Mouse (Mus musculus): ENCODE data around the gene Olfr641. TPM values are rescaled to one million over a fixed set of nuclear protein-coding genes. Genes with fewer than 3 reads are reported as not detected.

Olfr641 gene
- total RNA-seq (2021), result not detected in 2 replicates
- long read RNA-seq, result 0 reads

- no peak for DNase-seq
Measured at GRCm38 (mm10) chr7:104035145-104035544, at the start of gene Olfr641. TSS of gene Olfr641 (plus strand) at chr7:104035445.

- DNase-seq, result no peak
Measured at GRCm38 (mm10) chr7:103998446-103998845, 36.8 kb upstream of the Olfr641 start, which contains the start of gene Olfr638. TSS of gene Olfr638 (plus strand) at chr7:103998746.

- no peak for DNase-seq
Measured at GRCm38 (mm10) chr7:103999124-103999523, 36.1 kb upstream of the Olfr641 start.

GRCm38 (mm10) chr7:104017203-104017602 lies 18.0 kb upstream of the Olfr641 start, which contains the start of gene Olfr639:
TSS of gene Olfr639 (minus strand) at chr7:104017303.
- no peak for DNase-seq

GRCm38 (mm10) chr7:104018953-104019352 lies 16.3 kb upstream of the Olfr641 start:
- no peak for DNase-seq

GRCm38 (mm10) chr7:104021651-104022050 lies 13.6 kb upstream of the Olfr641 start:
- DNase-seq, result no peak

DNA sequence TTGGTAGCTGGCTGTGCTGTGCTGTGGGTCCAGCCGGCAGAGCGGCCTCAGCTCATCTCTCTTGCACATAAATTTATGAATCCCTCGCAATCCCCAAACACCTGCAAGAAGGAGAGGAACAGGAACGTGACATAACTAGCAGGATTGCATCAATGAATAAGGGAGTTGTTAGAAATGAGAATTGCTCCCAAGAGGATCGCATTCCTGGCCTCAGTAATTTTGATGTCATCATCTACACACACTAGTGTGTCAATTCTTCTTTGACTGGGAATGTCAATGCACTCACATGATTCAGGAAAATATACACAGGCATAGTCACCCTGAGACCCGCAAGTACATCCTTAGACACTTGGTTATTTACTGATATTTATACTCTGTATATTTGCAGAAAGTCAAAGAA lies 9.8 kb upstream of the Olfr641 start, which contains the start of gene Olfr640:
Olfr640 (minus strand) TSS at position 101 of the 400 bp plus-strand sequence.
- DNase-seq, result no peak

- DNase-seq, result no peak
Measured at GRCm38 (mm10) chr7:104026978-104027377, 8.3 kb upstream of the Olfr641 start.

GRCm38 (mm10) chr7:104050745-104051144 lies 15.5 kb downstream of the Olfr641 start:
- no peak for DNase-seq

GRCm38 (mm10) chr7:104052566-104052965 lies 17.3 kb downstream of the Olfr641 start, which contains the start of gene Olfr642:
TSS of gene Olfr642 (minus strand) at chr7:104052666.
- no peak for DNase-seq

- DNase-seq, result no peak
Measured at GRCm38 (mm10) chr7:104059215-104059614, 24.0 kb downstream of the Olfr641 start.

GRCm38 (mm10) chr7:104061345-104061744 lies 26.1 kb downstream of the Olfr641 start, which contains the start of gene 4930516K23Rik:
TSS of gene 4930516K23Rik (minus strand) at chr7:104061445.
- DNase-seq, result no peak

GRCm38 (mm10) chr7:104071769-104072168 lies 36.5 kb downstream of the Olfr641 start, which contains the start of gene Olfr644:
TSS of gene Olfr644 (minus strand) at chr7:104071869.
- DNase-seq, result no peak

DNA sequence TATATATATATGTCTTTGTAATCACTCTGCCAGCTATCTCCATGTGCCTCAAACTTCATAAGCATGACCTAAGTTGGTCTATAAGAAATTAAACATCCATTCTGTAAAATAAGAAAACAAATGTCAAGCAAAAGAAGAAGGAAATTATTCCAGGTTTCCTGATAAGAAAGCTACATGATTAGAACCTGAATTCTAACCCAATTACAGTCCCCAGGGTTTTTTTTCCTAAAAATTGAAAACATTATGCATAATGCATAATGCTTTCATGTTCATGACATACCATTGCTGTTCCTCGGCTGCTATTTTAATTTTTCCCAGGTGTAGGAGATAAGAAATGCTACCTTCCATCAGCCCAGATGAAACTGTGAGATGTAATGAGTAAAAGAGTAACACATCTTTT lies 50.1 kb downstream of the Olfr641 start, which contains the start of gene Olfr645:
Olfr645 (minus strand) TSS at position 101 of the 400 bp plus-strand sequence.
- no peak for DNase-seq

Other genes starting within 250 kb of the Olfr641 start
- not detected in 2 replicates for gene Olfr67, start 243.6 kb upstream of the Olfr641 start, total RNA-seq (2021)
- 217 and 281 TPM in 2 replicates for gene Hbb-bt, start 221.4 kb upstream of the Olfr641 start, total RNA-seq (2021)
- 2,100 and 2,179 TPM in 2 replicates for gene Hbb-bs, start 207.3 kb upstream of the Olfr641 start, total RNA-seq (2021)
- gene Hbb-bh2, start 194.9 kb upstream of the Olfr641 start, total RNA-seq (2021), result not detected in 2 replicates
- not detected in 2 replicates for gene Hbb-bh1, start 192.3 kb upstream of the Olfr641 start, total RNA-seq (2021)
- not detected in 2 replicates for gene Hbb-y, start 182.2 kb upstream of the Olfr641 start, total RNA-seq (2021)
- not detected in 2 replicates for gene Olfr66, start 149.2 kb upstream of the Olfr641 start, total RNA-seq (2021)
- not detected in 2 replicates for gene Olfr64, start 141.0 kb upstream of the Olfr641 start, total RNA-seq (2021)
- not detected in 2 replicates for gene Olfr65, start 132.0 kb upstream of the Olfr641 start, total RNA-seq (2021)
- gene Olfr631, start 106.6 kb upstream of the Olfr641 start, total RNA-seq (2021), result not detected in 2 replicates
- gene Olfr632, start 101.1 kb upstream of the Olfr641 start, total RNA-seq (2021), result not detected in 2 replicates
- gene Olfr633, start 91.0 kb upstream of the Olfr641 start, total RNA-seq (2021), result not detected in 2 replicates
- 0.06 TPM in 1 of 2 replicates, not detected in the other for gene Olfr635, start 64.3 kb upstream of the Olfr641 start, total RNA-seq (2021)
- not detected in 2 replicates for gene Olfr638, start 36.7 kb upstream of the Olfr641 start, total RNA-seq (2021)
- 0.06 TPM in 1 of 2 replicates, not detected in the other for gene Olfr639, start 18.1 kb upstream of the Olfr641 start, total RNA-seq (2021)
- not detected in 2 replicates for gene Olfr640, start 9.9 kb upstream of the Olfr641 start, total RNA-seq (2021)
- not detected in 2 replicates for gene Olfr642, start 17.2 kb downstream of the Olfr641 start, total RNA-seq (2021)
- gene 4930516K23Rik, start 26.0 kb downstream of the Olfr641 start, total RNA-seq (2021), result not detected in 2 replicates
- gene Olfr644, start 36.4 kb downstream of the Olfr641 start, total RNA-seq (2021), result not detected in 2 replicates
- gene Olfr645, start 50.0 kb downstream of the Olfr641 start, total RNA-seq (2021), result not detected in 2 replicates
- not detected in 2 replicates for gene Olfr646, start 69.4 kb downstream of the Olfr641 start, total RNA-seq (2021)
- gene Ubqln5, start 94.4 kb downstream of the Olfr641 start, total RNA-seq (2021), result not detected in 2 replicates
- not detected in 2 replicates for gene Olfr643, start 102.0 kb downstream of the Olfr641 start, total RNA-seq (2021)
- gene Ubqln3, start 107.8 kb downstream of the Olfr641 start, total RNA-seq (2021), result not detected in 2 replicates
- gene Ubqlnl, start 115.1 kb downstream of the Olfr641 start, total RNA-seq (2021), result not detected in 2 replicates
- not detected in 2 replicates for gene Olfm5, start 129.4 kb downstream of the Olfr641 start, total RNA-seq (2021)
- not detected in 2 replicates for gene Olfr648, start 147.9 kb downstream of the Olfr641 start, total RNA-seq (2021)
- not detected in 2 replicates for gene Olfr649, start 160.5 kb downstream of the Olfr641 start, total RNA-seq (2021)
- gene Trim6, start 183.3 kb downstream of the Olfr641 start, total RNA-seq (2021), result 0.48 and 1.2 TPM in 2 replicates
- 7.7 and 12.1 TPM in 2 replicates for gene Trim34a, start 209.0 kb downstream of the Olfr641 start, total RNA-seq (2021)